Mouse (Mus musculus) liver, postnatal 0 days (tissue): Measurements from ENCODE around the gene Serpina3i. TPM values are rescaled to one million over a fixed set of nuclear protein-coding genes. Genes with fewer than 3 reads are reported as not detected.

Source experiments
- ATAC-seq: fragments of 200-750 bp; cut with Nextera tagmentation; 2 replicates; pipeline ENCODE4 v1.8.0; 2017; ENCODE audit warnings: mild to moderate bottlenecking, moderate library complexity
- DNase-seq: peaks from one replicate; pipeline ENCODE4 v3.0.0-alpha.2; 2016
- H3K27ac ChIP-seq: fragments of 300-500 bp; sonication (generic); 2 replicates; pipeline ENCODE4 v1.5.1; 2014; ENCODE audit warnings: antibody characterized with exemption, moderate library complexity, mild to moderate bottlenecking, low read depth
- H3K27me3 ChIP-seq: fragments of 300-500 bp; sonication (generic); 2 replicates; pipeline ENCODE4 v1.6.1; 2014; ENCODE audit warnings: low read length, control low read depth, mixed read lengths; ENCODE audit not compliant: insufficient read depth
- H3K36me3 ChIP-seq: fragments of 300-500 bp; sonication (generic); replicated peaks from 2 replicates; pipeline ENCODE4 v1.6.1; 2014; ENCODE audit warnings: mild to moderate bottlenecking, control low read depth, low read length, moderate library complexity, mixed read lengths; ENCODE audit not compliant: insufficient read depth
- H3K4me1 ChIP-seq: fragments of 300-500 bp; sonication (generic); 2 replicates; pipeline ENCODE4 v1.6.1; 2014; ENCODE audit warnings: antibody characterized with exemption, mild to moderate bottlenecking, control low read depth; ENCODE audit not compliant: insufficient read depth
- H3K4me2 ChIP-seq: fragments of 300-500 bp; sonication (generic); 2 replicates; pipeline ENCODE4 v1.6.1; 2014; ENCODE audit warnings: low read depth, mild to moderate bottlenecking, low read length, moderate library complexity, mixed read lengths
- H3K4me3 ChIP-seq: fragments of 300-500 bp; sonication (generic); 2 replicates; pipeline ENCODE4 v1.5.1; 2014; ENCODE audit warnings: low read depth, low read length
- H3K9ac ChIP-seq: fragments of 300-500 bp; sonication (generic); replicated peaks from 2 replicates; pipeline ENCODE4 v1.6.1; 2014; ENCODE audit warnings: mild to moderate bottlenecking, moderate library complexity
- H3K9me3 ChIP-seq: fragments of 300-500 bp; sonication (generic); 2 replicates; pipeline ENCODE4 v1.6.1; 2016; ENCODE audit warnings: mild to moderate bottlenecking, control low read depth, low read length, mixed read lengths
- CTCF ChIP-seq: sonication (generic); IDR thresholded peaks from 2 replicates; pipeline ENCODE4 v1.5.1; 2016; ENCODE audit warnings: antibody characterized with exemption, low read depth
- EP300 ChIP-seq: IDR thresholded peaks from 2 replicates; pipeline ENCODE4 v1.6.1; 2016; ENCODE audit warnings: antibody characterized with exemption, low read depth, mild to moderate bottlenecking
- WGBS: fragments of 180-500 bp; shearing (Covaris S2); extraction: QIAGEN DNeasy Blood & Tissue Kit; methylation state at CpG from one replicate; pipeline ENCODE4 v1.1.7; 2014; ENCODE audit not compliant: insufficient replicate concordance; 5-methylcytosine and 5-hydroxymethylcytosine counted together
- polyA plus RNA-seq: library from polyadenylated mRNA; unstranded; fragments of >200 nt; fragmentation: Nextera tagmentation; extraction: Ambion mirVana; gene quantifications from 2 replicates; pipeline ENCODE4 v1.2.1, GENCODE M21; 2015

Serpina3i gene
- polyA plus RNA-seq, 1 experiment from 2014 or later, result 0.95 TPM

DNA sequence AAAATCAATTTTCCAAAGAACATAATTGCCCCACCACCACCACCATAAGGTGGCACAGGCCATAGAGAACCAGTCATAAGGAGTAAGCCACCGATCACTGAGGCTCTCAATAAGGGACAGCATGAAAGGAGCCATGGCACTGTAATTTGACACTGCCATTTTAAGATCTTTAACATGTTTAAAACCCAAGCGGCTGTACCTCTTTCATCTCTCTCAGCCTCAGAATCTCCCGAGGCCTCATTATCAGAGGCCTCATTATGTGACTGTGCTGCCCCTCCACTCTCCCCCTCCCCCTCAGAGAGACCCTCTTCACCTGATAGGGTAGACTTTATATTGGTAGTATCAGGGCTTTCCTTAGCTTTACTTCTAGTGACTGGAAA is 16.1 kb downstream of the Serpina3i start:
- no peak for DNase-seq
- Histone ChIP-seq H3K4me3 (no peak overlapping the region), H3K36me3 (no peaks in the 10 kb centered on the region), H3K27me3 (no peaks in the 10 kb centered on the region), H3K27ac (no peak overlapping the region), H3K9ac (no peak overlapping the region), H3K9me3 (no peaks in the 10 kb centered on the region; the same call in 1 of the 2 replicates), H3K4me2 (no peak overlapping the region), H3K4me1 (no peaks in the 10 kb centered on the region)
- WGBS, result 47% methylated on average over 3 of the region's 3 CpGs
- TF ChIP-seq EP300, result no peak
- ATAC-seq, result no peak

GRCm38 (mm10) chr12:104283380-104283779 is 20.5 kb downstream of the Serpina3i start:
- Histone ChIP-seq H3K27me3 (no peaks in the 10 kb centered on the region), H3K9ac (no peak overlapping the region), H3K4me3 (no peak overlapping the region), H3K9me3 (no peaks in the 10 kb centered on the region; the same call in 1 of the 2 replicates), H3K4me1 (no peaks in the 10 kb centered on the region), H3K36me3 (no peaks in the 10 kb centered on the region), H3K27ac (no peak overlapping the region), H3K4me2 (no peak overlapping the region)
- DNase-seq (no peak), ATAC-seq (no peak)
- WGBS, result 89% methylated on average over 11 of the region's 11 CpGs
- no peak for TF ChIP-seq EP300
- no peak for TF ChIP-seq CTCF

DNA sequence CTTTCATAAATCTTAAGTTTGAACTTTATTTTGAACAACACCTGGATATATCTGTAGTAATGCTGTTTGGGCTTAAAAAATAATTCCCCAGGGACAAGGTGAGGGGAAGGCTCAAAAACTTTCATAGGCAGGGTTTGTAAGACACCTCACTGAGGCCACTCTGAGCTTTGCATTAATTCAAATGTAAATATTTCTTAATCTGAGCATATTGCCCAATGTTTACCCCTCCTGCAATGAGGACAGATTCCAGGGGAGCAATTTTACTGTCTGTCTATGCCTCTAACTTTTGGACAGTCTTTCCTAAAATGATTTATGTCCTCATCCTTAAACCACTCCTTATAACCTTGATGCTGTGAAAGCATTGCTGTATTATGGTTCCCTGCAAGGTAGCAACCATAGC is 25.4 kb downstream of the Serpina3i start:
- Histone ChIP-seq H3K4me3 (no peak overlapping the region), H3K36me3 (no peaks in the 10 kb centered on the region), H3K4me2 (no peak overlapping the region), H3K27me3 (no peaks in the 10 kb centered on the region), H3K9ac (no peak overlapping the region), H3K27ac (no peak overlapping the region), H3K4me1 (no peaks in the 10 kb centered on the region), H3K9me3 (no peaks in the 10 kb centered on the region)
- ATAC-seq (no peak), DNase-seq (no peak)
- TF ChIP-seq EP300 (no peak), CTCF (no peak)

DNA sequence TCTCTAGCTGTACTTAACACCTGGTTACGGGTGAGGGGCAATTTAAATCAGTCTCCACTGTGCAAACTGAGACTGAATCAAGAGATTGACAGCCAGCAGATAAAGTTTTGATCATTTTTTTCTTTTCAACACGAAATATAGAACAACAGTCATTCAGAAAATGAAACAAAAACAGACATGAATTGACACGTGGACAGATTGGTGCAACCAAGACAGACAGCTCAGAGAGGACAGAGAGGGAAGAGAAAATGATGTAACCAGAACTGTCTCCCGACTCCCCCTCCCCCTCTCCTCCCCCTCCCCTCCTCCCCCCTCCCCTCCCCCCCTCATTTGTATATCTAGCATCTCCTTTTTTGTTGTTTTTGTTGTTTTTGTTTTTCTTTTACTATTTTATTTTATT is 26.9 kb downstream of the Serpina3i start:
- ATAC-seq (no peak), DNase-seq (no peak)
- no peak for TF ChIP-seq CTCF
- TF ChIP-seq EP300, result no peak
- WGBS, result 42% methylated on average over 4 of the region's 4 CpGs
- no peak overlapping the region for H3K9ac ChIP-seq
- H3K27me3 ChIP-seq, result no peaks in the 10 kb centered on the region
- no peak overlapping the region for H3K27ac ChIP-seq
- no peaks in the 10 kb centered on the region for H3K9me3 ChIP-seq
- no peak overlapping the region for H3K4me3 ChIP-seq
- no peaks in the 10 kb centered on the region for H3K4me1 ChIP-seq
- H3K4me2 ChIP-seq, result no peak overlapping the region
- no peaks in the 10 kb centered on the region for H3K36me3 ChIP-seq

- no peaks in the 10 kb centered on the region for H3K4me1 ChIP-seq
- no peak overlapping the region for H3K4me2 ChIP-seq
- no peaks in the 10 kb centered on the region for H3K36me3 ChIP-seq
- TF ChIP-seq CTCF (no peak), EP300 (no peak)
- no peaks in the 10 kb centered on the region for H3K9me3 ChIP-seq
- ATAC-seq, result no peak
- H3K4me3 ChIP-seq, result no peak overlapping the region
- H3K9ac ChIP-seq, result no peak overlapping the region
- H3K27me3 ChIP-seq, result no peaks in the 10 kb centered on the region
- WGBS, result 65% methylated on average over 2 of the region's 2 CpGs
- no peak for DNase-seq
- H3K27ac ChIP-seq, result no peak overlapping the region
Measured at GRCm38 (mm10) chr12:104293963-104294362, 31.0 kb downstream of the Serpina3i start.

DNA sequence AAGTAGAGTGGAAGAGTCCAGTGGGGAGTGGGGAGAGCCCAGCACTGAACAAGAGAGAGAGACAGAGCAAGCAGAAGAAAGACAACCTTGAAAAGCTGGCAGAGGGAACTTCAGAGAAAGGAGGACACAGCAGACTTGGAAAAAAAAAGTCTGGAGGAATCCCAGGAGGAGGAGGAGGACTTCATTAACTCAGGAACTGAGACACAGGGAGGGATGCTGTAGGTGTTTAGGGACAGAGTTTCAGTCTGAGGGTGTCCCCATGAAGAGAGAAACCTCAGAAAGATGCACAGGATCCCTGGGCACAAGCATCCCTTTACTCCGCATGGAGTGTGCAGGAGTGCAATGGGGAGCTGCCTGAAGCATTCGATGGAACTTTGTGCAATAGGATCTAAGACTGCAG is 35.1 kb downstream of the Serpina3i start:
- Histone ChIP-seq H3K36me3 (no peaks in the 10 kb centered on the region), H3K9ac (no peak overlapping the region), H3K4me2 (no peak overlapping the region), H3K4me3 (no peak overlapping the region), H3K9me3 (no peaks in the 10 kb centered on the region), H3K4me1 (no peaks in the 10 kb centered on the region), H3K27me3 (no peaks in the 10 kb centered on the region), H3K27ac (no peak overlapping the region)
- ATAC-seq (no peak), DNase-seq (peak; percentile 1)
- TF ChIP-seq EP300 (no peak), CTCF (no peak)
- WGBS, result 81% methylated on average over 2 of the region's 2 CpGs

- WGBS, result 68% methylated on average over 4 of the region's 4 CpGs
- H3K9me3 ChIP-seq, result no peaks in the 10 kb centered on the region
- H3K27me3 ChIP-seq, result no peaks in the 10 kb centered on the region
- no peaks in the 10 kb centered on the region for H3K36me3 ChIP-seq
- no peak for ATAC-seq
- TF ChIP-seq CTCF (no peak), EP300 (no peak)
- no peak overlapping the region for H3K4me2 ChIP-seq
- H3K4me1 ChIP-seq, result no peaks in the 10 kb centered on the region
- H3K27ac ChIP-seq, result no peak overlapping the region
- H3K4me3 ChIP-seq, result no peak overlapping the region
- no peak overlapping the region for H3K9ac ChIP-seq
- no peak for DNase-seq
Measured at GRCm38 (mm10) chr12:104305991-104306390, 43.1 kb downstream of the Serpina3i start.
